Mouse (Mus musculus) lung, adult 2 months (tissue): ENCODE results near the gene Agtr1a.

Experiments
- CTCF ChIP-seq: fragments of 200-500 bp; IDR thresholded peaks from 2 replicates; pipeline ENCODE4 v1.5.1; 2011; ENCODE audit warnings: mild to moderate bottlenecking, low read length, control low read depth; ENCODE audit not compliant: insufficient read depth
- POLR2A ChIP-seq: fragments of 200-500 bp; IDR thresholded peaks from 2 replicates; pipeline ENCODE4 v1.6.1; 2011; ENCODE audit warnings: low read depth, mild to moderate bottlenecking, control low read depth, low read length, borderline replicate concordance; ENCODE audit errors: extremely low read depth

- TF ChIP-seq POLR2A (no peak), CTCF (no peak)
These were observed 11.4 kb upstream of the Agtr1a start for GRCm38 (mm10) chr13:30324669-30325346.
